Mouse (Mus musculus): ENCODE data around the gene Fam219a. TPM values are rescaled to one million over a fixed set of nuclear protein-coding genes. Genes with fewer than 3 reads are reported as not detected.

The Fam219a gene
- total RNA-seq, 2 experiments from 2014 or later, result 14.5 to 17.3 TPM

DNA sequence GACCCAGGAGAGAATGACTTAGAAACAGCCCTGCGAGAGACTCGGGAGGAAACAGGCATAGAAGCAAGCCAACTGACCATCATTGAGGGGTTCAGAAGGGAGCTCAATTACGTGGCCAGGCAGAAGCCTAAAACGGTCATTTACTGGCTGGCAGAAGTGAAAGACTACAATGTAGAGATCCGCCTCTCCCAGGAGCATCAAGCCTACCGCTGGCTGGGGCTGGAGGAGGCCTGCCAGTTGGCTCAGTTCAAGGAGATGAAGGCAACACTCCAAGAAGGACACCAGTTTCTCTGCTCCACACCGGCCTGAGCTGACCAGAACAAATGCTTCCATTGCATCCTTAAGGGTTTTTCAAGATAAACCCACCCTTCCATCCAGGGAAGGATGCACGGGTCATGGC is 89.1 kb downstream of the Fam219a start:
- intact Hi-C loops (cut with DNase I), result no loop called here
- DNase-seq, result peak; percentile 73 to 76

DNA sequence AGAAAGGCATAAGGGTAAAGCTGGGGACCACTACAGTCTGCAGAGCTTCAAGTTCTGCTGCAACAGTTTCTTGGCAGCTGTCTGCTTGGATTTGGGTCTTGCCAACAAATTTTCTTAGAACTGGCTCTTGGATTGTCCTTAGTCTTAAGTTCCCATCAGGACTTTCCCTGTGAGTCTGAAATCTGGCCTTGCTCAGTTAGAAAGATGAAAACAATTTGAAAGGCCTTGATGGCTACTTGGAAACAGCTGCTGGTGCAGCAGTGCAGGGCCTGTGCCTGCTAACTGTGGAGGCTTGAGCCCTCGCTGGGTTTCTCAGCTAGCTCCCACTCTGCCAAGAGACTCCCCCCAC is 89.9 kb downstream of the Fam219a start:
- intact Hi-C loops (cut with DNase I), result no loop called here
- peak; percentile 48 to 62 for DNase-seq

DNA sequence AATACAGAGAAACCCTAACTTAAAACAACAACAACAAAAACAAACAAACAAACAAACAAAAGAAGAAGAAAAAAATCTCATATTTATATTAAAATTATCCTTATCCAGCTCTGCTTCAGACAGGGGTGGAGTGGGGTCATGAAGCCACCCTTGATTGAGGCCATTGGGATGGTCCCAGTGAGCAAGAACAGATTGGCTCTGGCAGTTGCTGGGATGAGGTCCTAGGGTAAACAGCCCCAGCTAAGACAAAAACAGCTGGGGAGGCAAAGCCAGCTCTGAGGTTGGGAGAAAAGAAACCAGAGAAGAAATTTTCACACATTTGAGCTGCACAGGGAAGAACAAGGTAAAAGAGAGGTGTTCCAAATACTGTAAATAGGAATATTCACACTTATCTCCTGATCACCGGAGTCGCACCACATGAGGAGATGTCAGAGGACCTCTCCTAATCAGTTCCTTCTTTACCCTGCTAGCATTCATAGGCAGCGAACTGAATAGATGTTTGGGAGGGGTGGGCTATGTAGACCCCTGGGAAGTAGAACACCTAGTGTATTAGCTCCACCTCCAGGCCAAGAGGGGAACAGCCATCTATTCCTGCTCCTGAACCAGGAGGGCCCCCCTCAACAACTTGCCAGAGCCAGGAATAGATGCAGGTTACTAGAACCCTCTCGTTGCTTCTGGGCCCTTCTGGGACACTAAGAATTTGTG is 90.4 kb downstream of the Fam219a start:
- DNase-seq, result no peak
- intact Hi-C loops (cut with DNase I), result no loop called here

DNA sequence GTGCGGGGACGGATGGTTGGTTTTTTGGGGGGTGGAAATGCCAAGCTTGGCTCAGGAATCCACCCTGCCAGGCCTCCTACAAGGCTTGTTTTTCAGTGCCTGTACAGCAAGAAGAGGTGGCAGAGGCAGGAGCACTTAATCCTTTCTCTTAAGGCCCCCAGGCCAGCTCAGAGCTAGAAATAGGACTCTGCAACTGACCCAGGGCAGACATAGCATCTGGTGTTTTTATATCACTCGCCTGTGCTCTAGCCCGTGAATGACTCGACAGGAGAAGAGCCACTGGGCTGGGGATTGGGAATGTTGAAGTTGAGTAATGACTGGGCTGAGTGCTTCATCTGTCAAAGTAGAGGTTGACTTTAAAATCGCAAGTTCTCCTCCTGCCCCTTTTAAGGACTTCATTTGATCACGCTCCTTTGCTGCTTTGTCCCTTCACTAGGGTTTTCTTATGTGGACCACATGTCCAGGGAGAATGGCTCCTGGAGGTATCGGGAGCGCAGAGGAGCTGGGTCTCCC is 91.6 kb downstream of the Fam219a start:
- no peak for DNase-seq
- intact Hi-C loops (cut with DNase I), result no loop called here

DNA sequence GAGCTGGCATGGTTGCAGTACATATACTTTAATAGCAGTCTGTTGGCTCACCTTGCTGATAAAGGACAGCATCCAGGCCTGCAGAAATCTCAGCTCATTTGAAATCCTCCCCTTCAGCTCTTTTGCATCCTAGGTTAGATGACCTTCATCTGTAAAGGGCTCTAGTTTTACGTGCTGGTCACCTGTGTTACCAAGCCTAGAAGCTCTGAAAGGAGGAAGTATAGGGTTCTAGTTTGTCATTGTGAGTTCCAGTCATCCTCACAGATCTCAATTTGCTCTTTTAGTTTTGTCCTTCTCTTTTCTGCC is 98.0 kb downstream of the Fam219a start:
- intact Hi-C loops (cut with DNase I), result no loop called here
- DNase-seq, result no peak

DNA sequence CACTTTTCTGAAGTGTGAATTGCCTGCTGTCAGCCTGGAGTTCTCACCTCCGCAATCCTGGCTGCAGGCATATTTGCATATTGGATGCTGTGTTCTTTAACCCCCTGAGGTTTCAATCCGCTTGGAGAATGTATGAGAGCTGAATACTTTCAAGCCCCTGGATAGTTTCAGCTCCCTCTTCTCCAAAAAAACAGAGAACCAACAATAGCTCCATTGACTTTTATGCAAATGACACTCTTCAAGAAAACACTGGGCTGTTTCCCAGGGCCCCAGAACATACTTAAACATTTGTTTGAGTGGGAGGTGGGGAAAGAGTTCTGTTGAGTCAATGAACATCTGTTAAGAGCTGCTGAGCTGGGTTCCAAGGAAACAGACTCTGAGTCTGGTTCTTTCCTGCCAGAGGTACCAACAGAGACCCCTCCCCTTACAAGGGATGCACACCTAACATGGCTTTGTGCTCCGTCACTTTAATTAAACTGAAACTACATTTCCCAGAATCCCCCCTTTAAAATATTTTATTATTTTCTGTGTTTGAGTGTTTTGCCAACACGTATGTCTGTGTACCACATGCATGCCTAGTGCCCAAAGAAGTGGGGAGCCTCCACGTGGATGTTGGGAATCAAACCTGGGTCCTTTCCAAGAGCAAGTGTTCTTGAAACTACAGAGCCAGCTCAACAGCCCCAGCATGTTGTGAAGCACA is 98.5 kb downstream of the Fam219a start:
- intact Hi-C loops (cut with DNase I), result no loop called here
- peak in 1 of 2 experiments; percentile 27 for DNase-seq

DNA sequence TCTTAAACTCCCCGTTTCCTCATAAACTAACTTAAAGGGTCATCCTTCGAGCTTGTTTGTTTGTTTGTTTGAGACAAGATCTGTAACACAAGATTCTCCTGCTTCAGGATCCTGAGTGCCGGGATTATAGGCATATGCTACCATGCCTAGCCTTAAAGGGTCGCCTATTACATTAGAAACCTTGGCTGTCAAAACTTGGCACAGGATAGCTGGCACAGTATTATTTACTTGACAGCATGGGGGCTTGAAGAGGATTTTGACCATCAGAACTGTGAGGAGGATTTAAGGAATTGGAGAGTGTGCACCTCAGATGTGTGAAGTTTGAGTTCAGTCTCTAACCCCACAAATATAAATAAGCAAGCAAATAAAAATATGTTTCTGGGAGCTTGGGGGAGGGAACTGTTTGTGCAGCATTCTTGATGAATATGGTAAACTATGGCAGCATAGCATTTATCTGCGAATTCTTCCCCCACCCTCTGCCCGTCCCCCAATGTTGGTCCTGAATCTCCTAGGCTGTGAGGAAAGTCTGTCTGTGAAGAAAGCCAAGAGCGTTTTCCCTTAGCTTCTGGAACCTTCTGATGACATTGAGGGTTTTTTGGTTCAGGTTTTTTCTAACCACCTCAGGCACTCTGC is 99.2 kb downstream of the Fam219a start:
- intact Hi-C loops (cut with DNase I), result no loop called here
- no peak for DNase-seq

DNA sequence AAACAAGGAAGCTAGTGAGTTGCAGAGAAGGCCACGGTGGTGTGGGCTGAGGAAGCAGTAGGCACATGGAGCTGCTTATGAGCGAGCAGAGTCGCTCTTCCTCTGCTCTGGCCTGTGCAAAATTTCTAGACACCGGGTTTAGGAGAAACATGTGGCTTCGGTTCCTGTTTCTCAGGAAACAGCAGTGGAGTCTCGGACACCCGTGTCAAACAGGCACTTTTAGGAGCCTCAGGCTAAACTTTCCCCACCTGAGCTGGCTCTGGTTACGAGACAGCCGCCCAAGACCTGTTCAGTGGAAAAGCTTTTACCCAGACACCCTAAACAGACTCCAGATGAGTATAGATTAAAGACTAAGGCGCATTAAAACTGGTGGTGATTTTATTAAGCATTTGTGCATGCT is 100.1 kb downstream of the Fam219a start:
- no peak for DNase-seq
- intact Hi-C loops (cut with DNase I), result loop anchor here (2.0 to 5.0 kb wide), 3 partner anchors 38 to 240 kb away; no protein-coding TSS in a partner anchor

DNA sequence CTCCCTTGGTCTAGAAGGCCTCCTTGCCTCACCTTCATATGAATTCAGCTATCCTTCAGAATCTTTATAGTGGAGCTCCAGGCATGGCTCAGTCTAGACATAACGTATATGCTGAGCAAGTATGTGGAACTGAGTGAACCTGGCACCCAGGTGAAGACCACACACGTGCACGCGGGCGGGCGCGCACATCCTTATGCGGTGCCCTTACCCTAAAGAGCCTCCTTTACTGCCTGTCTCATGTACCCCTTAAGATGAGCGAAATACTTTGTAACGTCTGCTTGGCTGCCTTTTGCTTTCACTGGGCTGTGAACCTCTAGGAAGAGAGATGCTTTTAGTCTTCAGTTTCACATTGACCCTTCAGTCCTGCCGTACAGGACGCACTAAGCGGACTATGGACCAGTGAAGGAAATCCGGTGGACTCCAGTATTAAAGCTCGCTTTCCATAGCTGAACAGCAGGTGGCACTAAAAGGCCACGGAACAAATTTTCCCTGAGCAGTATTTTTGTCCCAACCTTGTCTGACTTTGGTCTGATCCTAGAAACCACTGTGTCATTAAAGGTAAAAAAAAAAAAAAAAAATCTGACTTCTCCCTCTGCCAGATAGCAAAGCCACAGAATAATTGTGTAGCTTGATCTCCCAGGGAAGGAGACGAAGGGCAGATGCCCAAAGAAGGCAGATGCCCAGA is 100.8 kb downstream of the Fam219a start:
- intact Hi-C loops (cut with DNase I), result loop anchor here (1.0 to 5.0 kb wide), 5 partner anchors 38 to 240 kb away; no protein-coding TSS in a partner anchor
- peak; percentile 68 to 81 for DNase-seq

Other genes starting within 250 kb of the Fam219a start
- 10 to 100 TPM; 32.9 to 34.2 TPM for gene Ubap1, start 220.5 kb downstream of the Fam219a start, total RNA-seq (2021)
- gene Kif24, start 104.7 kb downstream of the Fam219a start, total RNA-seq (2021), result 1 to 10 TPM; 1.2 to 1.4 TPM
- gene Nudt2, start 104.4 kb downstream of the Fam219a start, total RNA-seq (2021), result 10 to 100 TPM; 24.6 to 25.8 TPM
- gene AI464131, start 66.5 kb downstream of the Fam219a start, total RNA-seq (2021), result 10 to 100 TPM; 10.2 to 10.3 TPM
- gene 1110017D15Rik, start 52.2 kb downstream of the Fam219a start, total RNA-seq (2021), result under 1 TPM in 1 of 2 experiments, not detected in 1; 0.69 TPM
- gene Dnaic1, start 237 bp upstream of the Fam219a start, total RNA-seq (2021), result 1 to 10 TPM in 1 of 2 experiments, under 1 TPM in 1; 0.93 to 1.7 TPM
- 1 to 10 TPM; 4.3 to 4.6 TPM for gene Enho, start 70.8 kb upstream of the Fam219a start, total RNA-seq (2021)
- gene Cntfr, start 127.6 kb upstream of the Fam219a start, total RNA-seq (2021), result 1 to 10 TPM; 2.0 to 5.1 TPM
- gene Il11ra1, start 130.5 kb upstream of the Fam219a start, total RNA-seq (2021), result 10 to 100 TPM; 56.9 to 61.0 TPM
- gene Rpp25l, start 144.0 kb upstream of the Fam219a start, total RNA-seq (2021), result 10 to 100 TPM; 28.7 to 30.2 TPM
- 10 to 100 TPM; 83.6 to 87.8 TPM for gene Dctn3, start 153.6 kb upstream of the Fam219a start, total RNA-seq (2021)
- not detected for gene Arid3c, start 161.6 kb upstream of the Fam219a start, total RNA-seq (2021)
- gene Galt, start 185.7 kb upstream of the Fam219a start, total RNA-seq (2021), result 10 to 100 TPM; 45.6 to 52.0 TPM
- gene Sigmar1, start 186.6 kb upstream of the Fam219a start, total RNA-seq (2021), result 10 to 100 TPM; 22.8 to 23.2 TPM
- gene Ccl27a, start 204.7 kb upstream of the Fam219a start, total RNA-seq (2021), result 10 to 100 TPM; 17.2 to 19.3 TPM